Mouse (Mus musculus) lung, postnatal 0 days (tissue): ENCODE results near the gene Gpd1. TPM values are rescaled to one million over a fixed set of nuclear protein-coding genes. Genes with fewer than 3 reads are reported as not detected.

Experiments used
- ATAC-seq: fragments of 200-750 bp; cut with Nextera tagmentation; 2 replicates; pipeline ENCODE4 v1.8.0; 2017; ENCODE audit warnings: moderate library complexity
- DNase-seq: peaks from one replicate; pipeline ENCODE4 v3.0.0-alpha.2; 2016; ENCODE audit warnings: low spot score
- H3K27ac ChIP-seq: fragments of 300-500 bp; sonication (generic); 2 replicates; pipeline ENCODE4 v1.5.1; 2014; ENCODE audit warnings: antibody characterized with exemption, mild to moderate bottlenecking, low read length, mixed read lengths
- H3K27me3 ChIP-seq: fragments of 300-500 bp; sonication (generic); replicated peaks from 2 replicates; pipeline ENCODE4 v1.6.1; 2014; ENCODE audit warnings: low read length, mixed read lengths; ENCODE audit not compliant: insufficient read depth
- H3K36me3 ChIP-seq: fragments of 300-500 bp; sonication (generic); 2 replicates; pipeline ENCODE4 v1.6.1; 2014; ENCODE audit warnings: low read length, mixed read lengths; ENCODE audit not compliant: insufficient read depth
- H3K4me1 ChIP-seq: fragments of 300-500 bp; sonication (generic); 2 replicates; pipeline ENCODE4 v1.6.1; 2014; ENCODE audit warnings: antibody characterized with exemption, low read depth, low read length, mixed read lengths; ENCODE audit not compliant: insufficient read depth
- H3K4me2 ChIP-seq: fragments of 300-500 bp; sonication (generic); replicated peaks from 2 replicates; pipeline ENCODE4 v1.6.1; 2014; ENCODE audit warnings: low read depth, mild to moderate bottlenecking, low read length, moderate library complexity, mixed read lengths
- H3K4me3 ChIP-seq: fragments of 300-500 bp; sonication (generic); 2 replicates; pipeline ENCODE4 v1.5.1; 2014; ENCODE audit warnings: low read depth, low read length
- H3K9ac ChIP-seq: fragments of 300-500 bp; sonication (generic); replicated peaks from 2 replicates; pipeline ENCODE4 v1.6.1; 2014; ENCODE audit warnings: low read depth, mild to moderate bottlenecking
- H3K9me3 ChIP-seq: fragments of 300-500 bp; sonication (generic); 2 replicates; pipeline ENCODE4 v1.6.1; 2016; ENCODE audit warnings: low read length, mixed read lengths
- CTCF ChIP-seq: IDR thresholded peaks from 2 replicates; pipeline ENCODE4 v1.5.1; 2016; ENCODE audit warnings: antibody characterized with exemption, mild to moderate bottlenecking
- EP300 ChIP-seq: IDR thresholded peaks from 2 replicates; pipeline ENCODE4 v1.6.1; 2016; ENCODE audit warnings: antibody characterized with exemption, mild to moderate bottlenecking, control low read depth
- WGBS: fragments of 180-500 bp; shearing (Covaris S2); extraction: QIAGEN DNeasy Blood & Tissue Kit; methylation state at CpG from one replicate; pipeline ENCODE4 v1.1.7; 2014; 5-methylcytosine and 5-hydroxymethylcytosine counted together
- polyA plus RNA-seq: library from polyadenylated mRNA; unstranded; fragments of >200 nt; fragmentation: Nextera tagmentation; extraction: Ambion mirVana; gene quantifications from 2 replicates; pipeline ENCODE4 v1.2.1, GENCODE M21; 2015

Gpd1 gene
- 10.0 and 13.2 TPM in 2 replicates for polyA plus RNA-seq

DNA sequence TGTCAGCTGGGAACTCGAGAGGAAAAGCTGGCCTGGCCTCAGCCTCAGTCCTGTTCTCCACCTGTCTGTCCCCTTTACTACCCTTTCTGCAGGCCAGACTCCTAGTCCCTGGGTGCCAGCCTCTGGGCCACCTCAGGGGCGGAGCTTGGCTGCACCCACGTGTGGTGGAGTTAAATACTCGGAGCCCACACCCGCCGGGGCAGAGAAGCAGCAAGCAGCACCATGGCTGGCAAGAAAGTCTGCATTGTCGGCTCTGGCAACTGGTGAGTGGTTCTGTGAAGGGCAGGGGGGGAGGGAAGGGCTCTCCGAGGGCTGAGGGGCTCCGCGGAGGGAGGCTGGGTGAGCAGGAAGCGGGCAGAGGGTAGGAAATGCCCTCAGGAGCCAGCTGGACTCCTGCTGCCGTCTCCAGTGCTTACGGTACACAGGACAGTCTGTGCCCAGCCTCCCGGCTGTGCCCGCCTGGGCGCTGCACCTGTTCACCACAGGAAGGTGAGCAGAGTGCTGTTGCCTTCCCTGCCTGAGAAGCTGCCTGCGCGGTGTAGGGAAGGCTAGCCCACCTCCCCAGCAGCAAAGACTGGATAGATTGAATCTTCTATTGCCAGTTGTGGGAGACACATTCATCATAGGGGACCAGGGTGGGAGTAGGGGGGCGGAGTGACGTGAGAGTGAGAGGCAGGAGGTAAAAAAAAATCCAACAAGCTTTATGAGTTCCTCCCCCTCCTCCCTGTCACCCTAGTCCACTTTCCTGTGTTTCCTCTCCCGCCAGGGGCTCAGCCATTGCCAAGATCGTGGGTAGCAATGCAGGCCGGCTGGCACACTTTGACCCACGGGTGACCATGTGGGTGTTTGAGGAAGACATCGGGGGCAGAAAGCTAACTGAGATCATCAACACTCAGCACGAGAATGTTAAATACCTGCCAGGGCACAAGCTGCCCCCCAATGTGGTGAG, at the start of gene Gpd1:
Gpd1 (plus strand) TSS at position 130 of the 949 bp plus-strand sequence.
- H3K9me3 ChIP-seq = no peaks in the 10 kb centered on the region
- TF ChIP-seq EP300 (no peak), CTCF (no peak)
- H3K9ac ChIP-seq = no peak within 1 kb of the TSS
- peak within 1 kb of the TSS; percentile 45 for H3K4me2 ChIP-seq
- H3K27me3 ChIP-seq = no peaks in the 10 kb centered on the region
- H3K27ac ChIP-seq = peak within 1 kb of the TSS; percentile 26
- H3K4me1 ChIP-seq = no peaks in the 10 kb centered on the region
- no peaks in the 10 kb centered on the region for H3K36me3 ChIP-seq
- H3K4me3 ChIP-seq = 0 out of 2 replicates have a peak within 1 kb of the TSS, but pooled peaks have one; percentile 3
- ATAC-seq = peak; percentile 69
- 47% methylated on average over 23 of the region's 26 CpGs for WGBS
- peak; percentile 47 for DNase-seq

GRCm38 (mm10) chr15:99667544-99667943, 49.8 kb upstream of the Gpd1 start:
- Histone ChIP-seq H3K4me3 (no peak overlapping the region), H3K4me2 (no peak overlapping the region), H3K9me3 (no peaks in the 10 kb centered on the region), H3K27me3 (peaks cover 47% of the 10 kb centered on the region), H3K4me1 (peaks cover 5% of the 10 kb centered on the region; the same call in 1 of the 2 replicates), H3K36me3 (no peaks in the 10 kb centered on the region), H3K27ac (no peak overlapping the region), H3K9ac (no peak overlapping the region)
- DNase-seq = no peak
- TF ChIP-seq CTCF (no peak), EP300 (no peak)
- WGBS = 97% methylated on average over 2 of the region's 2 CpGs
- no peak for ATAC-seq

DNA sequence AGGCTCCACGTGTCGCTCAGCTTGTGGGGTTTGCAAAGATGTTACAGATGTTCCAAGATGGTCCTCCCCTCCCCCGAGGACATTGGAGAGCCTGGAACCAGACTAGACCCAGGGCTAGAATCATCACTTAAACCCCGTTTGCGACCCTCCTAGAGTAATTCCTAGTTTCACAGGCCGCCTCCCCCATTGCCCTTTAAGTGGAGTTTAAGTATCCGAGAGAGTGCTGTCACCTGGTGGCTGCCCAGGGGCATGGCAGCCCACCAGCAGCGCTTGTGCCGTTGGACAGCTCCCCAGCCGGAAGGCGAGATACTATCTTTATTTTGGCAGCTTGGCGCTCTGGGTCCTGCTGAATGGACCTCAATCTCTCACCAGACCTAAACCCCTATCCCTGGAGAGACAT, 48.4 kb upstream of the Gpd1 start:
- Histone ChIP-seq H3K4me2 (no peak overlapping the region), H3K27me3 (peaks cover 54% of the 10 kb centered on the region), H3K4me1 (peaks cover 4% of the 10 kb centered on the region; the same call in 1 of the 2 replicates), H3K36me3 (no peaks in the 10 kb centered on the region), H3K9me3 (no peaks in the 10 kb centered on the region), H3K4me3 (no peak overlapping the region), H3K9ac (no peak overlapping the region), H3K27ac (no peak overlapping the region)
- 2% methylated on average over 12 of the region's 12 CpGs for WGBS
- ATAC-seq = peak; percentile 46
- TF ChIP-seq EP300 (no peak), CTCF (peak; percentile 98)
- peak; percentile 88 for DNase-seq

GRCm38 (mm10) chr15:99669392-99669791, 47.9 kb upstream of the Gpd1 start:
- Histone ChIP-seq H3K4me1 (no peaks in the 10 kb centered on the region), H3K4me3 (no peak overlapping the region), H3K36me3 (no peaks in the 10 kb centered on the region), H3K27ac (no peak overlapping the region), H3K9me3 (no peaks in the 10 kb centered on the region), H3K9ac (no peak overlapping the region), H3K27me3 (peaks cover 54% of the 10 kb centered on the region), H3K4me2 (no peak overlapping the region)
- DNase-seq (no peak), ATAC-seq (no peak)
- WGBS = 0% methylated on average over 1 of the region's 1 CpGs
- TF ChIP-seq CTCF = no peak
- TF ChIP-seq EP300 = no peak

- Histone ChIP-seq H3K27ac (no peak within 1 kb of the TSS), H3K36me3 (no peaks in the 10 kb centered on the region), H3K4me3 (peak within 1 kb of the TSS; percentile 45), H3K27me3 (peaks cover 51% of the 10 kb centered on the region), H3K9me3 (no peaks in the 10 kb centered on the region), H3K4me2 (peak within 1 kb of the TSS; percentile 89), H3K4me1 (no peaks in the 10 kb centered on the region), H3K9ac (no peak within 1 kb of the TSS)
- DNase-seq = peak; percentile 77
- TF ChIP-seq CTCF (peak; percentile 33), EP300 (no peak)
- WGBS = 0% methylated on average over 28 of the region's 74 CpGs
- ATAC-seq = peak; percentile 88
Measured at GRCm38 (mm10) chr15:99670154-99670821, 47.0 kb upstream of the Gpd1 start, which contains the start of gene Asic1. Gene Asic1, plus strand, starts transcription at chr15:99670368.
